Mouse (Mus musculus) cerebellum, adult 11-12 months (tissue): Measurements from ENCODE around the gene Pmm2.

Experiments
- DNase-seq: peaks from one replicate; pipeline ENCODE4 v3.0.0; 2022

Pmm2 gene

GRCm38 (mm10) chr16:8637217-8638051, at the start of gene Pmm2, which contains the start of gene Tmem186:
Gene Pmm2, plus strand, starts transcription at chr16:8637674.
Gene Tmem186, minus strand, starts transcription at chr16:8637712.
- peak; percentile 92 for DNase-seq

GRCm38 (mm10) chr16:8595411-8595810, 42.1 kb upstream of the Pmm2 start:
- no peak for DNase-seq

- DNase-seq = no peak
Observed at GRCm38 (mm10) chr16:8596336-8596735, 41.1 kb upstream of the Pmm2 start.

- no peak for DNase-seq
Observed at GRCm38 (mm10) chr16:8597516-8597915, 40.0 kb upstream of the Pmm2 start.

- DNase-seq = no peak
Observed at GRCm38 (mm10) chr16:8603789-8604188, 33.7 kb upstream of the Pmm2 start.

GRCm38 (mm10) chr16:8610397-8610796, 27.1 kb upstream of the Pmm2 start:
- no peak for DNase-seq

GRCm38 (mm10) chr16:8612214-8613005, 25.1 kb upstream of the Pmm2 start:
- no peak for DNase-seq

GRCm38 (mm10) chr16:8613039-8613438, 24.4 kb upstream of the Pmm2 start:
- DNase-seq = no peak

- DNase-seq = no peak
Observed at GRCm38 (mm10) chr16:8613447-8613846, 24.0 kb upstream of the Pmm2 start.

GRCm38 (mm10) chr16:8619659-8620314, 17.7 kb upstream of the Pmm2 start:
- DNase-seq = no peak

- no peak for DNase-seq
Observed at GRCm38 (mm10) chr16:8620315-8621115, 17.0 kb upstream of the Pmm2 start.

GRCm38 (mm10) chr16:8630419-8630818, 7.1 kb upstream of the Pmm2 start:
- DNase-seq = no peak

- DNase-seq = no peak
Observed at GRCm38 (mm10) chr16:8631428-8631827, 6.0 kb upstream of the Pmm2 start.

GRCm38 (mm10) chr16:8636867-8637216, 632 bp upstream of the Pmm2 start:
- no peak for DNase-seq

GRCm38 (mm10) chr16:8638131-8638530, 657 bp downstream of the Pmm2 start:
- no peak for DNase-seq

GRCm38 (mm10) chr16:8639466-8640191, 2.2 kb downstream of the Pmm2 start:
- no peak for DNase-seq

GRCm38 (mm10) chr16:8643855-8644254, 6.4 kb downstream of the Pmm2 start:
- DNase-seq = no peak

- DNase-seq = no peak
Observed at GRCm38 (mm10) chr16:8645546-8645945, 8.1 kb downstream of the Pmm2 start.

GRCm38 (mm10) chr16:8650007-8650406, 12.5 kb downstream of the Pmm2 start:
- DNase-seq = no peak

- DNase-seq = no peak
Observed at GRCm38 (mm10) chr16:8655108-8655507, 17.6 kb downstream of the Pmm2 start.

- DNase-seq = no peak
Observed at GRCm38 (mm10) chr16:8655599-8655998, 18.1 kb downstream of the Pmm2 start.

GRCm38 (mm10) chr16:8656256-8656655, 18.8 kb downstream of the Pmm2 start:
- no peak for DNase-seq
